Mouse (Mus musculus) liver, embryonic 12.5 days (tissue): ENCODE measurements around the gene Nbas. TPM values are rescaled to one million over a fixed set of nuclear protein-coding genes. Genes with fewer than 3 reads are reported as not detected.

Source experiments
- ATAC-seq: fragments of 200-750 bp; cut with Nextera tagmentation; 2 replicates; pipeline ENCODE4 v1.8.0; 2017; ENCODE audit warnings: moderate number of reproducible peaks, mild to moderate bottlenecking, moderate library complexity
- H3K27ac ChIP-seq: fragments of 300-500 bp; sonication (generic); 2 replicates; pipeline ENCODE4 v1.5.1; 2016; ENCODE audit warnings: mild to moderate bottlenecking
- H3K27me3 ChIP-seq: fragments of 300-500 bp; sonication (generic); replicated peaks from 2 replicates; pipeline ENCODE4 v1.6.1; 2016; ENCODE audit warnings: mild to moderate bottlenecking, moderate library complexity
- H3K36me3 ChIP-seq: fragments of 300-500 bp; sonication (generic); 2 replicates; pipeline ENCODE4 v1.6.1; 2016; ENCODE audit warnings: mild to moderate bottlenecking, moderate library complexity
- H3K4me1 ChIP-seq: fragments of 300-500 bp; sonication (generic); 2 replicates; pipeline ENCODE4 v1.6.1; 2016
- H3K4me2 ChIP-seq: fragments of 300-500 bp; sonication (generic); 2 replicates; pipeline ENCODE4 v1.6.1; 2016; ENCODE audit warnings: mild to moderate bottlenecking, moderate library complexity
- H3K4me3 ChIP-seq: fragments of 300-500 bp; sonication (generic); 2 replicates; pipeline ENCODE4 v1.5.1; 2016; ENCODE audit warnings: mild to moderate bottlenecking, moderate library complexity
- H3K9ac ChIP-seq: fragments of 300-500 bp; sonication (generic); 2 replicates; pipeline ENCODE4 v1.6.1; 2016; ENCODE audit warnings: mild to moderate bottlenecking, moderate library complexity
- H3K9me3 ChIP-seq: fragments of 300-500 bp; sonication (generic); replicated peaks from 2 replicates; pipeline ENCODE4 v1.6.1; 2016; ENCODE audit warnings: mild to moderate bottlenecking, moderate library complexity
- WGBS: fragments of 180-500 bp; shearing (Covaris S2); methylation state at CpG from one replicate; pipeline ENCODE4 v1.1.7; 2016; ENCODE audit not compliant: insufficient replicate concordance; 5-methylcytosine and 5-hydroxymethylcytosine counted together
- polyA plus RNA-seq: library from polyadenylated mRNA; unstranded; fragments of >200 nt; fragmentation: Nextera tagmentation; extraction: Ambion mirVana; gene quantifications from 2 replicates; pipeline ENCODE4 v1.2.1, GENCODE M21; 2016

The Nbas gene
- polyA plus RNA-seq, 1 experiment from 2014 or later = 8.2 TPM

DNA sequence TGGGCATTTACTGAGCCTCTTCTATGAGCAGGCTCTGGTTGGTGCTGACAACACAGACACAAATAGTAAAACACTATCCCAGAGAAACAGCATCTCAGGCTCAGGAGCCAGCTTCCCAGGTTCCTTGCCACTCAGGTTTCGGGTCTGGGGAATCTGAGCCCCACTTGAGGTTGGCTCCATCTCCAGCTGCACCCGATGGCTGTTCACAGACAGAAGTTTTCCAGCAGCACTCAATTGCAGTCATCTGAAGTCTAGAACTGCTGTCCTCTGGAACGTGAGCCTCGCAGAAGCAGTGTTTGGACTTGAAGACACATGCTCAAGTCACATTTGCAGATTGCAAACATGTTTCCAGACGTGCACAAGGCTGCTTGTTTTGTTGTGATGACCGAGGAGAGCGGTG, 297.5 kb downstream of the Nbas start:
- H3K36me3 ChIP-seq = no peaks in the 10 kb centered on the region
- ATAC-seq = no peak
- no peaks in the 10 kb centered on the region for H3K9me3 ChIP-seq
- H3K4me1 ChIP-seq = no peaks in the 10 kb centered on the region
- 78% methylated on average over 7 of the region's 7 CpGs for WGBS
- H3K9ac ChIP-seq = no peak overlapping the region
- H3K4me3 ChIP-seq = no peak overlapping the region
- H3K27me3 ChIP-seq = no peaks in the 10 kb centered on the region
- H3K4me2 ChIP-seq = no peak overlapping the region
- H3K27ac ChIP-seq = no peak overlapping the region

DNA sequence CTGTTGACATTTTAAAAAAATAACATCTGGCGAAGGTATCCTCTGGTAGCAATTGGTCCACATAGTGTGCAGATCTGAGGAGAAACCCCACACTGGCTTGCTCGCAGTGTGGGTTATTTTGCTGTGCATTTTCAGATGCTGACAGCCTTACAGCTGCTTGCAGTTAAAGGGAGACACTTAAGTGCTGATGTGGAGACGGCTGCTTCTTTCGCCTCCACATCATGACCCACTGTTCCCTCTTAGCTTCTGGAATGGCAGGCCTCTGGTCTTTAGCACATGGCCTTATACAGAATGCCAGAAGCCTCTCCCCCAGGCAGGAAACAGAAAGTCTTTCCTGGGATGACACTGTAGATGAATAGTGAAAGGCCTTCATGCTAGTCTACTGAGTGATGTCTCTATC, 306.2 kb downstream of the Nbas start:
- ATAC-seq = no peak
- 80% methylated on average over 4 of the region's 4 CpGs for WGBS
- Histone ChIP-seq H3K4me2 (no peak overlapping the region), H3K36me3 (no peaks in the 10 kb centered on the region), H3K27ac (peak overlapping the region; percentile 65), H3K4me3 (no peak overlapping the region), H3K9me3 (no peaks in the 10 kb centered on the region), H3K27me3 (no peaks in the 10 kb centered on the region), H3K9ac (no peak overlapping the region), H3K4me1 (peaks cover 28% of the 10 kb centered on the region)

DNA sequence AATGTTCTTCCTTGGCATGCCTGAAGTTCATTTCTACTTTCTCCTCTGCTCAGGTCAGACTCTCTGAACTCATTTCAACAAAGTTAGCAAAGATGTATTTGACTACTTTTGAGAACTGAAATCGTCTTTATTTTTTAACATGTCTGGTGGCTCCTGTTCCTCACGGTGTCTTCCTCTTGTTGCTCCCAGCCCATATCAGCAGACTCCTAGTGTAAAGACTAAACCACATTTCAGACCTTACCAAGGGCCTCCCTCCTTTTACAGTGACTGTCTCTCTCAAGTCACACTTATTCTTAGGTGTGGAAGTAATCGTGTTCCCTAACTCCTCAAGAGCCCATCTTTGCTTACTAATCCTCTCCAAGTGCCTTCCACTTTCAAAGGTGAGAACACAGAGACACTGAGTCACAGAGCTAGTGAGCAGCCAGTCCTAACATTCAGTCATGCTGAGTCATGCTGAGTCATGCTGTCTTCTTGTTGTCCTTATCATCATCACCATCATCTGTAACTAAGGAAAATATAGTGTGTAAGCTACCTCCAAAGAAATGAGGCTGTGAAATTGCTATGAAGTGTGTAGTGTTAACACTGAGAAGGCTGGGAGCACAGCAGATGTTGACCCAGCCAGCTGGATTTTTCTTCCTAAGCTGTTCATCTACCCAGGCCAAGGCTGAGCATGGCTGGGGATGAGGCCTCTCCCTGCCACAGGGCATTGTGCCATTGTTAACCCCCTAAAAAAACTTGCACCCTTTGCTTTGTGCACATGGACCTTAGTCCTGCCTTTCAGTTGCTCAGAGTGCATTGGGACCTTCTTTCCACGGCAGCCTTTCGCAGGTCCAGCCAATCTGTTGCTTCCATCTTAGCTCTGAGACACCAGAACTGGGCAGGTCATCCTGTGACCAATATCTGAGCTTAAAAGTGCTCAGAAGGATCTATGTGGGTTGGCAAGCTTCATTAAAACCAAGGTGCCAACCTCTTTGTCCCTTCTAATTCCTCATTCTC, 307.0 kb downstream of the Nbas start:
- no peaks in the 10 kb centered on the region for H3K9me3 ChIP-seq
- H3K4me2 ChIP-seq = 0 out of 2 replicates have a peak overlapping the region, but pooled peaks have one; percentile 8
- H3K27ac ChIP-seq = peak overlapping the region; percentile 65
- H3K27me3 ChIP-seq = no peaks in the 10 kb centered on the region
- no peak overlapping the region for H3K4me3 ChIP-seq
- ATAC-seq = peak; percentile 85
- WGBS = 71% methylated on average over 5 of the region's 5 CpGs
- peaks cover 28% of the 10 kb centered on the region for H3K4me1 ChIP-seq
- H3K9ac ChIP-seq = no peak overlapping the region
- H3K36me3 ChIP-seq = no peaks in the 10 kb centered on the region

DNA sequence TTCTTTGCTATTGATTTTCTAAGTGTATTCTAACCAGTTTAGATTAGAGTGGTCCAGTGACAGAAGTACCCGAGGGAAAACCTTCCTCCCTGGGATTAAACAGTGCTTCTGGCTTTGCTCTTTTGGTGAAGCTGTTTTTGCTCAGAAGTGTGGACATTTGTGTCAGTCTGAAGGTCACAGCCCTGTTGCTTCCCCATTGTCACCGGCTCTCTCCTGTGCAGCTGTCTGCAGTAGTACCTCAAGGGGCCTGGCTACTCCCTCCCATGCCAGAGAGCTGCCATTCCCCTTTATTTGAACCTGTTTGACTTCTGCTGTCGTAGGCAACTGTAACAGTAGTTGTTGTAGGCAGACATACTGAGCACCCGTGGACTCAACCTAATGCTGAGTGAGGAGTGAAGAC, 307.8 kb downstream of the Nbas start:
- Histone ChIP-seq H3K4me2 (no peak overlapping the region), H3K9ac (no peak overlapping the region), H3K36me3 (no peaks in the 10 kb centered on the region), H3K4me3 (no peak overlapping the region), H3K27ac (no peak overlapping the region), H3K9me3 (no peaks in the 10 kb centered on the region), H3K27me3 (no peaks in the 10 kb centered on the region), H3K4me1 (peaks cover 28% of the 10 kb centered on the region)
- 67% methylated on average over 4 of the region's 4 CpGs for WGBS
- no peak for ATAC-seq

DNA sequence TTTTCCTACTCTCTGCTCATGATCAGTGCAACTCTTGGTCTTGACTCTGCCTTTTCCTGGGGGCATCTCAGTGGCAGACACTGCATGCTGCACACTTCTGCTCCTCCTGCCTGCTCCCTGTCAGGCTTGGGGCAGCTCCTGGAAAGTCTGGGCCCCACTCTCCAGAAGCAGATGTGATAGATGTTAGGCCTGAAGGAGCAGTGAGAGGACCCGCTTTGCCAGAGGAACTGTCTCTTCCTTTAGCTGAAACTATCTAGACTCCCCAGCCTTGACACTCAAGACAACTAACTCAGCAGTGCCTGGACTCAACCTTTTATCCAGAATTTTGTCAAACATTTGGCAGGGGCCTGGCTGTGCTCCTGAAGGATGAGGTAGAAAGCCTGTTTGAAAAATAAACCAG, 311.9 kb downstream of the Nbas start:
- H3K9ac ChIP-seq = no peak overlapping the region
- H3K4me3 ChIP-seq = no peak overlapping the region
- H3K4me2 ChIP-seq = no peak overlapping the region
- WGBS = 93% methylated on average over 1 of the region's 1 CpGs
- ATAC-seq = no peak
- peaks cover 16% of the 10 kb centered on the region for H3K4me1 ChIP-seq
- no peak overlapping the region for H3K27ac ChIP-seq
- peaks cover 3% of the 10 kb centered on the region; the same call in 1 of the 2 replicates for H3K36me3 ChIP-seq
- no peaks in the 10 kb centered on the region for H3K27me3 ChIP-seq
- no peaks in the 10 kb centered on the region for H3K9me3 ChIP-seq

DNA sequence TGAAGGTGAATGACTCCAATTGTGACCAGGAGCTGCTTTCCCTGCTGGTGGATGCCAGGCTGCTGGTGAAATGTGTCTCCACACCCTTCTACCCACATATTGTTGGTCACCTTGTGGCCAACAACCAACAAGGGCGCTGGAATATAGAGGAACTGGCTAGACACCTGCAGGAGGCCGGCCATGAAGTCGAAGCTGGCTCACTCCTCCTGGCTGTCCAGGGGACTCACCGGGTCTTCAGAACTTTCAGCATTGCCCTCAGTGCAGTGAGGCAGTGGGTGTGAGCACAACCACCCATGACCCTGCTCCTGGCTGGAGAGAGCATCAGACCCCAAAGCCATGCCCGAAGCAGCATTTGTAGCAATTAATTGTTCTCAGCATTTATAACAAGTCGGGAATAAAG, 314.5 kb downstream of the Nbas start:
- ATAC-seq = no peak
- H3K9ac ChIP-seq = no peak overlapping the region
- H3K27me3 ChIP-seq = no peaks in the 10 kb centered on the region
- peaks cover 3% of the 10 kb centered on the region; the same call in 1 of the 2 replicates for H3K36me3 ChIP-seq
- no peaks in the 10 kb centered on the region for H3K9me3 ChIP-seq
- no peak overlapping the region for H3K4me3 ChIP-seq
- no peak overlapping the region for H3K4me2 ChIP-seq
- WGBS = 79% methylated on average over 6 of the region's 6 CpGs
- H3K27ac ChIP-seq = no peak overlapping the region
- H3K4me1 ChIP-seq = no peaks in the 10 kb centered on the region

DNA sequence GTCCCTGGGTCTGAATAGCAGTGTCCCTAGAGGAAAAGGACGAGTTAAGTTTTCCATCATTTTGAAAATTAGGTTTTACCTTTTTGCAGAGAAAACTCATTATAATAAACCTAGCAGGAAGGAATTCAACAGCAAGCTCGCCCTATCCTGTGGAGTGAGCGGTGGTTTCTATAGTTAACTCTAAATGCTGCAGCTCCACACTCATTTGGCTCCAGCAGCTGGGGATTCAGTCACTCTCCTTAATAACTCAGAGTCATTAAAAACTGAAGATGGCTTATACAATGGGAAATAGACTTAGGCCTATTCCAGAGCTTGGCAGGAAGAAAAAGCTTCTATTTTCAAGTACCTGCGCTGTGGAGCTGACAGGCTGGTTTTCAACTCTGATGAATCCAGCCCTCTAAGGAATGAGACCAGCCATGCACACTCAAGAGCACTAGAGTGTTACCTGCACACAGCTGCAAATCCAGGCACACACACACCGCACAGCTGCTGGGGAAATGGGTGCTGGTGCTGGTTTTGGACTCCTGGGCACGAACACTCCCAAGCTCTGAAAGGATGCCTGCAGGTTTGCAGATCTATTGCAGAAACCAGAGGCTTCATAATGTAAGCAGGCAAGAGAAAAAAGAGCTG, 316.7 kb downstream of the Nbas start:
- H3K36me3 ChIP-seq = peaks cover 3% of the 10 kb centered on the region; the same call in 1 of the 2 replicates
- no peak overlapping the region for H3K27ac ChIP-seq
- WGBS = 69% methylated on average over 6 of the region's 6 CpGs
- no peak overlapping the region for H3K4me3 ChIP-seq
- no peak overlapping the region for H3K4me2 ChIP-seq
- H3K9me3 ChIP-seq = no peaks in the 10 kb centered on the region
- ATAC-seq = no peak
- no peak overlapping the region for H3K9ac ChIP-seq
- no peaks in the 10 kb centered on the region for H3K4me1 ChIP-seq
- H3K27me3 ChIP-seq = no peaks in the 10 kb centered on the region

DNA sequence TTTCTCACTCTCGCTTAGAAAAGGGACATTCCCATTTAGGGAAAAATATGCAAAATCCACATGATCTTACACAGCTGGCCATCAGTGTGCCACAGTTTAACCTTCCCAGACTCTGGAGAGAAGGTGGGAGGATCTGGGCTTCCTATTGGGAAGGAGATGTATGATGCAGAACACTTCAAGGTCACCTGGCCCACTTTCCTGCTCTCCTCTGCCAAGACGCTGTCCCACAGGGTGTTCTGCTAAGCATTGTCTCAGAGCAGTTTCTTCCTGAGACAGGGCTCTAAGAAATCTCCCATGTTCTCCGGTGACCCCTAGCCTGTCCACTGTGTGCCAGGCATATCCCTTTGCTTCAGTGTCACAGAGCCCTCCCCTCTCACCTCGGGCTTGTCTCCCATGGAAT, 318.7 kb downstream of the Nbas start:
- Histone ChIP-seq H3K27ac (no peak overlapping the region), H3K9me3 (no peaks in the 10 kb centered on the region), H3K4me3 (no peak overlapping the region), H3K4me2 (no peak overlapping the region), H3K9ac (no peak overlapping the region), H3K36me3 (peaks cover 3% of the 10 kb centered on the region; the same call in 1 of the 2 replicates), H3K4me1 (no peaks in the 10 kb centered on the region), H3K27me3 (no peaks in the 10 kb centered on the region)
- no peak for ATAC-seq
- WGBS = 67% methylated on average over 4 of the region's 4 CpGs

DNA sequence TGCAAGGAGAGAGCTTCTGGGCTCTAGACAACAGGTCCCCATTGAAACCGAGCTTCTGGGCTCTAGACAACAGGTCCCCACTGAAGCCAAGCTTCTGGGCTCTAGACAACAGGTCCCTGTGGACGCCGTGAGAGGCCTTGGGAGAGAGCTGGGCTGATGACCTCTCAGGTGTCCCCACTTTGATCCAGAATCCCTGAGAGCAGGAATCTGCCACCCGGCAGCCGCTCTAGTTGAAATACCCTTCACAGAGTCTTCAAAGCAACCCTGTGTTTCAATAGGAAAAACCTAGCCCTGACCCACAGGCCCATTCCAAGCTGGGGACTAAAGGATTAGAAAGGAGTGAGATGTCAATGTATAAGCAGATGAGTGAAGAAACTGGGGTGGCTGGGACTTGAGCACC, 320.1 kb downstream of the Nbas start:
- 73% methylated on average over 5 of the region's 5 CpGs for WGBS
- Histone ChIP-seq H3K27me3 (no peaks in the 10 kb centered on the region), H3K36me3 (no peaks in the 10 kb centered on the region), H3K9ac (no peak overlapping the region), H3K27ac (no peak overlapping the region), H3K9me3 (no peaks in the 10 kb centered on the region), H3K4me1 (no peaks in the 10 kb centered on the region), H3K4me3 (no peak overlapping the region), H3K4me2 (no peak overlapping the region)
- ATAC-seq = no peak

DNA sequence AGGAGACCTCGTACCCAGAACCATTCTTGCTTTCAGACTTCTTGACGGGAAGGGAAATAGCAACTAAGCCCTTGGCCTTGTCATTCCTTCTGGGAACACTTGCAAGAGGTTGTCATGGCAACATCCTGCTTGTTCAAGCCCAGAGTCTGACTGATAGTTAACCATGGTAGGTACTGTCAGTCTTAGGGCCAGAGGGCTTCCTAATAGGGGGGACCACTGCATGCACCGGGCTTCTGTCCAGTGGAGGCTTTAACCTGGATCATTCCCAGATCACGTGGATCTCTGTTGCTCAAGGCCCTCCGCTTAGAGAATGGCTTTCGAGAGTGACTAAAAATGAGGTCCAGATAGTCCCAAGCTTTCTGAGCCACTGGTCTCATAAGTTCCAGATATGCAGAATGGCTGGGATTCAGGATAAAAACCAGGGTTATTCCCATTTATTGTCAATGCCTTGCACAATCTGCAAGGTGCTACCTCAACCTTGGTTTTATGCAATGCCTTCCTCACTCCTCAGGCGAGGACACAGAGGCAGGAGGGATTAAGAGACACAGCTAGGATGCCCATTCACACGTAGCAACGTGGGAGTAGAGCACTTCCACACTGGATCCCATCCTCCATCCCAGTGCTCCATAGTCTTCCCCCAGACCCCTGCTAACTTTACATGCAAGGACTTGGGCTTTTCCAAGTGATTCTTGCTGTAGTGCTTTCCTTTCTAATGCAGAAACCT, 326.0 kb downstream of the Nbas start:
- Histone ChIP-seq H3K27ac (no peak overlapping the region), H3K4me3 (no peak overlapping the region), H3K27me3 (no peaks in the 10 kb centered on the region), H3K36me3 (no peaks in the 10 kb centered on the region), H3K9ac (no peak overlapping the region), H3K4me1 (no peaks in the 10 kb centered on the region), H3K4me2 (no peak overlapping the region), H3K9me3 (no peaks in the 10 kb centered on the region)
- WGBS = 59% methylated on average over 9 of the region's 9 CpGs
- no peak for ATAC-seq

DNA sequence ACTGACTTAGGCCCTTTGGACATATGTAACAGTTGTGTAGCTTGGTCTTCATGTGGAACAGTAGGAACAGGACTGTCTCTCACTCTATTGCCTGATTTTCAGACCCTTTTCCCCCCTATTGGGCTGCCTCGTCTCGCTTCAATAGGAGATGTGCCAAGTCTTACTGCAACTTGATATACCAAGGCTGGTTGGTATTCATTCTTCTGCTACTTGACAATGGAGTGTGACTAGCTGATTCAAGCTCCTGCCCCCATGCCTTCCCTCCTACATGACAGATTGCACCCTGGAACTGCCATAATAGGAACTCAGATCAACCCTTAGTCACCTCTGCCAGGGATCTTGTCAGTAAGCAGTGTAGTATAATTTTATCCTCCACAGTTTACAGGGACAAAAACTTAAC, 328.1 kb downstream of the Nbas start:
- ATAC-seq = no peak
- no peak overlapping the region for H3K9ac ChIP-seq
- WGBS = 61% methylated on average over 2 of the region's 2 CpGs
- no peaks in the 10 kb centered on the region for H3K27me3 ChIP-seq
- no peak overlapping the region for H3K4me3 ChIP-seq
- H3K9me3 ChIP-seq = no peaks in the 10 kb centered on the region
- no peaks in the 10 kb centered on the region for H3K4me1 ChIP-seq
- no peak overlapping the region for H3K27ac ChIP-seq
- H3K4me2 ChIP-seq = no peak overlapping the region
- no peaks in the 10 kb centered on the region for H3K36me3 ChIP-seq

DNA sequence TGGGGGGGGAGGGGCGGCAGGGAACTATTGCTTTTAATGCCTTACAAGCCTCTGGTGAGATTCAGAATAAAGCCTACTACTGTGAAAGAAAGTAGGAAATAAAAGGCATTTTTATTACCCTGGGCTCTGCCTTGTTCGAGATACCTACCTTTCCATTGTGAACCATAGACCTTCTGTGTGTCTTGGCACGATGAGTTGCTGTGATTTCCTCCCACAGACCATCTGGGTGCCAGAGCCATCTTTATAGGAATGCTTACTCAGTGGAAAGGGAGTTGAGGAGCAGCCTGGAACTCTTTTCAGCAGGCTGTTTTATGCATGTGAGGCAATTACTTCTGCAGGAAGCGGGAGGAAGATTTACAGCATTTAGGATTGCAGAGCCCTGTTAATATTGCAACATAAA, 329.6 kb downstream of the Nbas start:
- Histone ChIP-seq H3K4me3 (no peak overlapping the region), H3K27me3 (no peaks in the 10 kb centered on the region), H3K4me1 (no peaks in the 10 kb centered on the region), H3K9me3 (no peaks in the 10 kb centered on the region), H3K27ac (no peak overlapping the region), H3K36me3 (no peaks in the 10 kb centered on the region), H3K9ac (no peak overlapping the region), H3K4me2 (no peak overlapping the region)
- no peak for ATAC-seq
- WGBS = 53% methylated on average over 4 of the region's 4 CpGs
